ENCODE assay signal across 23 mouse cellular contexts in the genomic region with DNA sequence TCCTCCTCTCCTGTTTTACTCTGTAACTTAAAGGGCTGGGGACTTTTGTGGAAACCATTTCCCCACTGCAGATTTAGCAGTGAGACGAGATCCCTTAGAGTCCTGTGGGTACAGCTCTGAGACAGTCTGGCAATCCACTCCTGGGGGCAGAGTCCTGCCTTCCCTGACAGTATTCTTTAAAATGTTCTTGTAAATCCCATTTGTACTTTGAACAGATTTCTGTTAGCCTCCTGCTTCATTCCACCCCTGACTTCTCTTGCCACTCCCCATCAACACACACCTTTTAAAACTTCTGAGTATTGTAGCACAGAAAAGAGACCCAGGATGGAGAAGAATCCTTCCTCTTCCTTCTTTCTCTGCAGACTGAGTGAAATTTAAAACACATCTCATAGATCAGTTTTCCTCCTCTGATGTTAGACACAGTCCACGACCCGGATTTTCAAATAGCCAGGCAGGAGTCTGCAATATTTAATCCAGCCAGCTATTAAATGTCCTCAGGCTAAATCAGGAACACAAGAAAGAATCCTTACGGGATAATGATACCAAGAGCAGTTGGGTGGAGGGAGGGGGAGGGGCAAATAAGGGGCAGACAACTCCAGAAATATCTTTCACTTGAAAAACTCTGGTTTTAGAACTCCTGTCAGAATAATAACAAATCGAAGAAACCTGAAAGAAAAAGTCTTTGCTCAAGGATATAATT. TPM values are rescaled to one million over a fixed set of nuclear protein-coding genes. Genes with fewer than 3 reads are reported as not detected.
DNase-seq lines count a peak whose midpoint lies in the region; ATAC-seq and TF ChIP-seq lines count a peak whose summit lies in the region.
"Had no signal": no experiment of that assay in that cellular context is flagged by ENCODE, and none has a peak within 500 bp of the region (broad histone marks: within the 10 kb centered on the region; RNA-seq: fewer than 3 reads in every experiment).

No protein-coding gene starts in this region.

- H3K9ac ChIP-seq in midbrain, embryonic 11.5 days (ENCODE audit: low read length) = no peak overlapping the region
- no peak overlapping the region for H3K9ac ChIP-seq in midbrain, embryonic 13.5 days (replicated peaks)
- peak overlapping the region; percentile 72 for H3K9ac ChIP-seq in embryonic facial prominence, embryonic 14.5 days (ENCODE audit: low read depth, low read length)
- H3K9ac ChIP-seq: forebrain, embryonic 12.5 days; liver, embryonic 14.5 days had no signal

- ATAC-seq in midbrain, embryonic 11.5 days (ENCODE audit: low FRiP score) = no peak
- no peak for ATAC-seq in midbrain, embryonic 13.5 days
- ATAC-seq in embryonic facial prominence, embryonic 14.5 days (ENCODE audit: low read depth) = no peak
- ATAC-seq: intestine, embryonic 16.5 days; lung, postnatal 0 days had no signal

- DNase-seq in heart, embryonic 10.5 days (ENCODE audit: low spot score) = no peak
- DNase-seq in heart, adult 8-10 months (ENCODE audit: low spot score) = no peak
- DNase-seq in midbrain, embryonic 11.5 days (ENCODE audit: low spot score, missing footprints) = peak; percentile 91
- DNase-seq in embryonic facial prominence, embryonic 14.5 days (ENCODE audit: low spot score) = no peak
- DNase-seq in cerebellum, postnatal 4 days (ENCODE audit: low spot score in 2 of 2) = no peak
- DNase-seq in left cerebral cortex, adult 9 months (ENCODE audit: low spot score in 2 of 2) = no peak
- DNase-seq: adrenal gland, adult 8-10 months; B cell, adult 2 months; cerebellum, adult 18-20 months; layer of hippocampus, adult 9-11 months; right cerebral cortex, postnatal 25 days had no signal

- H3K27me3 ChIP-seq in heart, embryonic 10.5 days (ENCODE audit: insufficient read depth, poor library complexity, severe bottlenecking) = peaks cover 95% of the 10 kb centered on the region
- H3K27me3 ChIP-seq in midbrain, embryonic 11.5 days (ENCODE audit: control insufficient read depth, insufficient read depth, low read length) = peaks cover 93% of the 10 kb centered on the region
- peaks cover 97% of the 10 kb centered on the region for H3K27me3 ChIP-seq in midbrain, embryonic 13.5 days
- H3K27me3 ChIP-seq in embryonic facial prominence, embryonic 14.5 days (replicated peaks; ENCODE audit: control insufficient read depth, insufficient read depth, low read length) = peaks cover 12% of the 10 kb centered on the region
- H3K27me3 ChIP-seq in myocyte (ENCODE audit: control insufficient read depth, insufficient read depth, insufficient read length) = peaks cover 9% of the 10 kb centered on the region

- no peak overlapping the region for H3K27ac ChIP-seq in heart, embryonic 10.5 days
- no peak overlapping the region for H3K27ac ChIP-seq in midbrain, embryonic 11.5 days (ENCODE audit: low read depth, low read length)
- no peak overlapping the region for H3K27ac ChIP-seq in midbrain, embryonic 13.5 days
- peak overlapping the region; percentile 95 for H3K27ac ChIP-seq in embryonic facial prominence, embryonic 14.5 days (replicated peaks; ENCODE audit: low read depth, low read length)
- H3K27ac ChIP-seq: forebrain, embryonic 12.5 days; kidney, postnatal 0 days; liver, embryonic 14.5 days had no signal

- no peak overlapping the region for H3ac ChIP-seq in myocyte (ENCODE audit: control insufficient read depth, insufficient read length)

- H3K4me1 ChIP-seq in heart, embryonic 10.5 days = peaks cover 29% of the 10 kb centered on the region
- peaks cover 16% of the 10 kb centered on the region for H3K4me1 ChIP-seq in midbrain, embryonic 11.5 days (ENCODE audit: control insufficient read depth, insufficient read depth, low read length)
- peaks cover 27% of the 10 kb centered on the region for H3K4me1 ChIP-seq in midbrain, embryonic 13.5 days (replicated peaks)
- peaks cover 36% of the 10 kb centered on the region for H3K4me1 ChIP-seq in embryonic facial prominence, embryonic 14.5 days (ENCODE audit: control insufficient read depth, insufficient read depth, low read length)

- no peak overlapping the region for H3K4me2 ChIP-seq in midbrain, embryonic 11.5 days
- no peak overlapping the region for H3K4me2 ChIP-seq in midbrain, embryonic 13.5 days (replicated peaks)
- peak overlapping the region; percentile 78 for H3K4me2 ChIP-seq in embryonic facial prominence, embryonic 14.5 days (ENCODE audit: low read depth, low read length)
- peak overlapping the region; percentile 6 for H3K4me2 ChIP-seq in myocyte (ENCODE audit: low read depth)

- H3K79me2 ChIP-seq in myocyte (ENCODE audit: control insufficient read depth, insufficient read depth) = no peaks in the 10 kb centered on the region

- H3K4me3 ChIP-seq in heart, embryonic 10.5 days = peak overlapping the region; percentile 57; the same call in 1 of the 2 replicates
- no peak overlapping the region for H3K4me3 ChIP-seq in midbrain, embryonic 11.5 days (ENCODE audit: low read depth, low read length)
- H3K4me3 ChIP-seq in midbrain, embryonic 13.5 days (replicated peaks) = no peak overlapping the region
- H3K4me3 ChIP-seq in embryonic facial prominence, embryonic 14.5 days (ENCODE audit: low read depth, low read length) = peak overlapping the region; percentile 38
- no peak overlapping the region for H3K4me3 ChIP-seq in myocyte

- TF ChIP-seq POLR2A in myocyte (IDR thresholded peaks at IDR 0.05; ENCODE audit: insufficient read length, low read depth) = no peak

- 6% methylated on average over 5 of the region's 5 CpGs for WGBS in heart, embryonic 10.5 days
- WGBS in midbrain, embryonic 11.5 days = 4% methylated on average over 5 of the region's 5 CpGs
- WGBS in midbrain, embryonic 13.5 days = under 1% methylated on average over 5 of the region's 5 CpGs
- WGBS in embryonic facial prominence, embryonic 14.5 days = 3% methylated on average over 5 of the region's 5 CpGs

- H3K9me3 ChIP-seq in heart, embryonic 10.5 days = no peaks in the 10 kb centered on the region
- no peaks in the 10 kb centered on the region for H3K9me3 ChIP-seq in midbrain, embryonic 11.5 days (ENCODE audit: control insufficient read depth, low read length)
- H3K9me3 ChIP-seq in midbrain, embryonic 13.5 days = no peaks in the 10 kb centered on the region
- no peaks in the 10 kb centered on the region for H3K9me3 ChIP-seq in embryonic facial prominence, embryonic 14.5 days (ENCODE audit: control insufficient read depth, low read length)
- H3K9me3 ChIP-seq: forebrain, embryonic 12.5 days had no signal

- no peaks in the 10 kb centered on the region for H3K36me3 ChIP-seq in heart, embryonic 10.5 days
- H3K36me3 ChIP-seq in midbrain, embryonic 11.5 days (ENCODE audit: control insufficient read depth, insufficient read depth, low read length) = no peaks in the 10 kb centered on the region
- H3K36me3 ChIP-seq in midbrain, embryonic 13.5 days = no peaks in the 10 kb centered on the region
- H3K36me3 ChIP-seq in embryonic facial prominence, embryonic 14.5 days (ENCODE audit: control insufficient read depth, insufficient read depth, low read length) = peaks cover 9% of the 10 kb centered on the region; the same call in 1 of the 2 replicates
- H3K36me3 ChIP-seq in myocyte (ENCODE audit: control insufficient read depth, insufficient read depth) = no peaks in the 10 kb centered on the region
- H3K36me3 ChIP-seq: forebrain, embryonic 12.5 days had no signal

TF ChIP-seq in myocyte, 11 proteins besides CTCF, POLR2A, EP300 and RAD21:
- TF ChIP-seq TCF3 (IDR thresholded peaks at IDR 0.05; ENCODE audit: insufficient read length, low read depth) = no peak
- TF ChIP-seq REST (IDR thresholded peaks at IDR 0.05; ENCODE audit: insufficient read depth, insufficient read length) = no peak
- TF ChIP-seq CEBPB (IDR thresholded peaks at IDR 0.05; ENCODE audit: insufficient read depth, poor library complexity, severe bottlenecking) = no peak
- no peak for TF ChIP-seq E2F4 (IDR thresholded peaks at IDR 0.05; ENCODE audit: insufficient read depth)
- no peak for TF ChIP-seq SRF (IDR thresholded peaks at IDR 0.05; ENCODE audit: control insufficient read depth, insufficient read length, low read depth)
- no peak for TF ChIP-seq USF1 (IDR thresholded peaks at IDR 0.05; ENCODE audit: low read depth)
- no peak for TF ChIP-seq MYOG (IDR thresholded peaks at IDR 0.05; ENCODE audit: control insufficient read depth in 1 of 3, insufficient read depth in 1 of 3, insufficient read length in 2 of 3, low read depth in 2 of 3)
- TF ChIP-seq POLR2AphosphoS2 (IDR thresholded peaks at IDR 0.05; ENCODE audit: insufficient read length, low read depth) = no peak
- TF ChIP-seq MYOD1 (IDR thresholded peaks at IDR 0.05; ENCODE audit: control insufficient read depth in 1 of 3, insufficient read length in 2 of 3, low read depth in 2 of 3) = no peak
- TF ChIP-seq TCF12 (IDR thresholded peaks at IDR 0.05; ENCODE audit: insufficient read depth, poor library complexity, severe bottlenecking) = no peak
- no peak for TF ChIP-seq MAX (IDR thresholded peaks at IDR 0.05; ENCODE audit: low read depth)
TF ChIP-seq in myocyte: peak in this region for 0.

RNA-seq across cellular contexts. Expression of gene Twist1, which starts 8.3 kb away (rescaled TPM):
- polyA plus RNA-seq in heart, embryonic 10.5 days (2016; fragmentation: Nextera tagmentation; extraction: Ambion mirVana) = 7.5 and 17.4 TPM in 2 replicates
- 1 to 10 TPM; 1.3 to 2.0 (median 1.5) TPM for total RNA-seq in heart, adult 8-10 months (2022)
- 10.2 and 10.7 TPM in 2 replicates for polyA plus RNA-seq in midbrain, embryonic 11.5 days (2014; fragmentation: Nextera tagmentation; extraction: Ambion mirVana)
- 1.0 and 1.7 TPM in 2 replicates for polyA plus RNA-seq in midbrain, embryonic 13.5 days (2015; fragmentation: Nextera tagmentation; extraction: Ambion mirVana)
- 39.1 and 41.1 TPM in 2 replicates for polyA plus RNA-seq in embryonic facial prominence, embryonic 14.5 days (2014; fragmentation: Nextera tagmentation; extraction: Ambion mirVana)
- polyA plus RNA-seq in myocyte (2012; fragmentation: generic; extraction: Trizol) = 5.8 TPM
- total RNA-seq: common myeloid progenitor, adult 5-6 weeks; megakaryocyte, adult 5-6 weeks had no signal

RNA-seq across cellular contexts. Expression of gene Ferd3l, which starts 37.6 kb away (rescaled TPM):
- not detected in 2 replicates for polyA plus RNA-seq in heart, embryonic 10.5 days (2016; fragmentation: Nextera tagmentation; extraction: Ambion mirVana)
- not detected for total RNA-seq in heart, adult 8-10 months (2022)
- polyA plus RNA-seq in midbrain, embryonic 11.5 days (2014; fragmentation: Nextera tagmentation; extraction: Ambion mirVana) = 3.7 and 3.8 TPM in 2 replicates
- 1.3 and 3.5 TPM in 2 replicates for polyA plus RNA-seq in midbrain, embryonic 13.5 days (2015; fragmentation: Nextera tagmentation; extraction: Ambion mirVana)
- polyA plus RNA-seq in embryonic facial prominence, embryonic 14.5 days (2014; fragmentation: Nextera tagmentation; extraction: Ambion mirVana) = not detected in 2 replicates
- not detected for polyA plus RNA-seq in myocyte (2012; fragmentation: generic; extraction: Trizol)
- total RNA-seq: adrenal gland, adult 8-10 months; common myeloid progenitor, adult 5-6 weeks; heart, postnatal 4 days; left cerebral cortex, postnatal 14 days; megakaryocyte, adult 5-6 weeks had no signal
- polyA plus RNA-seq: gonadal fat pad, adult 2 months; intestine, embryonic 16.5 days; kidney, postnatal 0 days; liver, embryonic 14.5 days; lung, postnatal 0 days had no signal

Comparison
In these comparisons a context has a peak if more than half of its experiments do, and no peak if none do; other contexts are left out.
1. H3K4me3 ChIP-seq: peak in heart, embryonic 10.5 days (single experiment) and embryonic facial prominence, embryonic 14.5 days (single experiment); none in midbrain, embryonic 11.5 days (single experiment), midbrain, embryonic 13.5 days (single experiment) and myocyte (single experiment).
2. H3K4me2 ChIP-seq: peak in embryonic facial prominence, embryonic 14.5 days (single experiment) and myocyte (single experiment); none in midbrain, embryonic 11.5 days (single experiment) and midbrain, embryonic 13.5 days (single experiment).